Mouse (Mus musculus) fibroblast of lung, adult 2 months (primary cell): ENCODE measurements around the gene Naaladl1.

Experiments
- DNase-seq: peaks from one replicate; pipeline ENCODE4 v3.0.0-alpha.2; 2011; ENCODE audit warnings: low read depth

The Naaladl1 gene

DNA sequence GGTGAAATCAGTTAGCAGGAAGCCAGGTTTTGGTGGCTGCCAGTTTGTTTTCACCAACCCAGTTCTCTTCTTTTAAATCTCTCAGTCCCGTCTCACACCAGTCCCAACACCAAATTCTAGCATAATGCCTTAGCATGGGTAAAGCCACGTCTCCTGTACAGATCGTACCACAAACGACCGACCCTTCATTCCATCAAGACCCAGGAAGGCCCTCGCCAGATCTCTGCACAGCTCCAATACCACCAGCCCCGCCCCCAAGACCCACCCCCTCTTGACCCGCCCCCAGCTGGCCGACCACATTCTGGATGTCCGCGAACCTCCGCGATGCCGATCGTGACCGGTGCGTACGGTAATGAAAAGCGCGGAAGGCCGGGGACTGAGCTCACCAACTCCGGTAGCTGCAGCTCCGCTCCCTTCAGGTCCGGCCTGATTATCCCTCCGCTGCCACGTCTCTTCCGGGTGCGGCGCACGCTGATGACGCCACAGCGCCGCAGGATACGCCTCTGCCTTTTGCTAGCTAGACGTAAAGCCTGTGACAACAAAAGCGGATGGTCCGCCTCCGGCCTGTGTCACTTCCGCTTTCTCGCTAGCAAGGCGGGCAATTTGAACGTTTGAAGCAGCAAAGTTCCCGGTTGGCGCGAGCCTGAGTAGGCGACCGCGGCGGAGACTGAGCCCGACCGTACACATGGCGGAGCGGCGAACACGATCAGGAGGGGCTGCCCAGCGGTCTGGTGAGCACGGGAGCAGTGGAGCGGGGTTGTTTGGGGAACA lies 20.9 kb upstream of the Naaladl1 start, which contains the start of the genes Zfpl1 and Cdca5:
TSS of gene Zfpl1 (minus strand) at position 479 of the 771 bp plus-strand sequence.
TSS of gene Cdca5 (plus strand) at position 506 of the 771 bp plus-strand sequence.
- peak; percentile 92 for DNase-seq

DNA sequence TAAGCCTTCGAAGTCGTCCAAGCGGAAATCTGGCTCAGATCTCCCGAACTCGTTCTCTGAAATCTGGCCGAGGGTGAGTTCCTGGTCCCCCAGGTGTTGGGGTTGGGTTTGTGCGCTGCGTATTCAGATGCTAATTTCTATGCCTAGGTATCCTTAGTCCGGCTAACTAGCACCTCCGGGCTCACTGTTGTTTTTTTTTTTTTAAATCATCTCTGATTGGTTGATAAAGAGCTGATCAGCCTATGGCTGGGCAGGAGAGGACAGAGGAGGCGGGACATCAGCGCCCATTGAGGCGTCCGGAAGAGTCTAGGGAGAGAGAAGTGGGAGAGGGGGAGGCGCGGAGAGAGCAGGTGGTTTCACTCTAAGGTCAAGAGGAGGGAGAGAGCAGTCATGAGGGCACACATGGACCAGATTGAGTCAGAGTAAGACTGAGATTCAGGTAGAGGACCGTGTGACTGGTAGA lies 20.1 kb upstream of the Naaladl1 start:
- DNase-seq: no peak

DNA sequence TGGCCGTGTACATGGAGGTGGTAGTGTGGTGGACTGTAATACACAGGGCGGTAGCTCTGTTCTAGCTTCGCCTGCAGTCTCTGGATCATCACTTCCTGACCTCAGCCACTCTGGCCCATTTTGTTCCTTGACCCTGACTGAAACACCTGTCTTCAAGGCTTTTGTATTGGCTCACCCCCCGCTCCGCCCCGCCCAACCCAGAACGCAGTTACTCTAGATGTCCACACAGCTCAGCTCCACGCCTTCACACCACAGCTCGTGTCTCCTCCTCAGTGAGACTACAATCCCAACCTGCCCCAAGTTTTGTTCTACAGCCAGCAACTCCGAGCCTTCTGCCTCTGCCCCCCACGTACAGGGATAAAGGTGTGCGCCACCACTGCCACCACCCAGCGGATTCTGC lies 16.7 kb upstream of the Naaladl1 start:
- DNase-seq: no peak

DNA sequence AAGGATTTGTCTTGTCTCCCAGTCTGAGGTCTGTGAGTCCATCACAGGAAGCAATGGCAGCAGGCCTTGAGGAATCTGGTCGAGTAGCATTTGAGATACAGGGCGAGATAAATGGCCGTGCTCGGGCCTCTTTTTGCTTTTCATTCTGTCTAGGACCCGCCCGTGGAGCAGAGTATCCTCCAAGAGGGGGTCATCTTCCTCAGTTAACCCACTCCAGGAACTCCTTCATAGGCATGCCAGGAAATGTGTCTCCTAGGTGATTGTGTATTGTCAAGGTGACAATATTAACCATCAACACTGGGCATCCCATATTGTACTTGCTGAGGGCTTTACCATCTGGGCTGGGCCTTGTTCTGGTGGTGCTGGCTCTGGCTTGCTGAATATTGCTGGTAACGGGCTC lies 11.5 kb upstream of the Naaladl1 start, which contains the start of gene AC131692.1:
TSS of gene AC131692.1 (plus strand) at position 301 of the 400 bp plus-strand sequence.
- DNase-seq: no peak

DNA sequence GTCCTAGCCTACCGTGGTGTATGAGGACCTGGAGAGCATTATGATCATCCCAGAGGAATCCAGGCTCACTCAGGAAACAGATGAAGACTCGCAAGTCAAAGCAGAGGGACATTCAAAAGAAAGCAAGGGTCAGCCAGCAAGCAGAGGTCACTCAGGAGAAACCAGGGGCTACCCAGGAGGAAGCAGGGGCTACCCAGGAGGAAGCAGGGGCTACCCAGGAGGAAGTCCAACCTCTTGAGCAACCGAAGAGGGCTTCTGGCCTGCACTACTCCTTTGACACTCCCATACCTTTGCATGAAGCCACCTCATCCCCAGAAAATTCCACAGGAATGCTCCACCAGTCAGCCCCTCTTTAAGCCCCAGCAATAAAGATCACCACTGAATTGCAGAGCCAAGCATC lies 7.7 kb upstream of the Naaladl1 start:
- no peak for DNase-seq

DNA sequence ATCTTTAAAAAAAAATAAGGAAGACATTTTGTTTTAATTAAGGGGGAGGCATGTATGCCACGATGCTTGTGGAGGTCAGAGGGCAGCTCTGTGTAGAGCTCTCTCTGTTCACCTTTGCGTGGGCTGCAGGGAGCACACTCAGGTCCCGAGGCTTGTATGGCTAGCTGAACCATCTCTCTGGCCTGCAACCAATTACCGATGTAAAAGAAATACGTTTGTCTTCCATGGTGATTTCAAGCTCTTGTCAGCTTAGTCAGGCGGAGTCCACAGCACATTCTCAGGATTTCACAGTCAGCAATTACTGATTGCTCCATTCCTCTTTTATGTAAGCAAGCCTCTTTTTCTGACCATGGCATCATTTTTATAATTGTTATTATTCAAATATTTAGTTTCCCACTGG lies 4.4 kb upstream of the Naaladl1 start:
- DNase-seq: no peak

DNA sequence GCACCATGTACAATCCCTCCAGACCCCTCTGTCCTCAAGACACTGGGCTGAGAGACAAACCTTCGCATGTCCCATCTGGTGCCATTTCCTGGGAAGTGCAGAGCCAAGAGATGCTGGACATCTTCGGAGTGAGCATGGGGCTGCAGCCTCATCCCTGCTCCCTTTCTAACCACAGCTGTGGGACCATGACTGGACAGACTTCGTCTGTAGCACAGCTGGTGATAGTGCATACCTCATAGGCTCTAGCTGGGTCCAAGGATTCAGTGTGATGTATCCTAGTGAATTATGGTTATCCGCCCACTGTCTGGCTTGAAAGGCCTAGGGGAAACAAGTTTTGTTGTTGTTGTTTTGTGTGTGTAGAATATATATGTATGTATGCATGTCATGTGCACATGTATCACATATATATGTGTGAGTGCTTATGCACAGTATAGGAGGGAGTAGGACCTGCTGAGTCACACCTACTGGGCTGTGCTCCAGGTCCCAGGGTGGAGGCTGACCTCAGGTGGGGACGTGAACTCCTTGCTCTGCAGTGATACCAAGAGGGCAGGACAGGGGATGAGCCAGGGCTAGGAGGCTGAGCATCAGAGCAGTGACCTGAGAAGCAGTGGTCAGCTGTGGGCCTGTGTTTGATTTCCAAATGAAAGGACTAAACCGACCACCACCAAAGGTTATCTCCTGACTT lies 3.3 kb upstream of the Naaladl1 start:
- DNase-seq: no peak

DNA sequence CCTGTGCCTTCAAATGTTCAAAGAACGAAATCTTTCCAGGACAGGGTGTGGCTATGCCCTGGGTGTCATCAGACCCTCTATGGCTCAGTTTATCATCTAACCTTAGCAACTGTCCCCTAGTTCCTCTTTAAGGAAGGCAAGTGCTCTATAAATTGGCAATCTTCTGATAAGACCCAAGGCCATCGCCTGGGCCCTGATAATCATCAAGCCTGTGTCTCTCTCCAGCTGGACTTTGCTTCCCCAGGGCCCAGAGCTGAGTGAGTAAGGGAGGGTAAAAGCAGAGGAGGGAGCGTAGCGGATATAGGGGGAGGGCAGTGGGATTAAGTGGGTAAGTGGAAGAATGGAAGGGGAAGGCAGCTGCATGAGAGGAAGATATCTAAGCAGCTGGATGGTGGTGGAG lies 1.1 kb upstream of the Naaladl1 start:
- DNase-seq: no peak

DNA sequence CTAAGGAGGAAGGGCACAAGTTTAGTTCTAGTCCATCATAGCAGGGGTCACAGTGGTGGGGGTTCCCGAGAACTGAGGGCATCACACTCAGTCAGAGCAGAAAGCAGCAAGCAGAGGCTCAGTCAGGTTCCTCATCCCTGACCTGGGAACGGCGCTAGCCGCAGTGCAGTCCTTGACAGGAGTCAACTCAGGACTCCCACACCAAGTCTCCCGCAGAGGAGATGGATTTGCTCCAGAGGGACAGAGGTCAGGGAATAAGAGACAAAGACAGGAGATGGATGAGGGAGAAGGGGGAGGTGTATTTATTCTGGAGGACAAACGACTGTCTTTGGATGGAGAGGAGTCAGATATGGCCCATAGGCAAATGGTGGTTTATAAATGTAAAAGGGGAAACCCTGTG lies 7.5 kb downstream of the Naaladl1 start:
- no peak for DNase-seq

DNA sequence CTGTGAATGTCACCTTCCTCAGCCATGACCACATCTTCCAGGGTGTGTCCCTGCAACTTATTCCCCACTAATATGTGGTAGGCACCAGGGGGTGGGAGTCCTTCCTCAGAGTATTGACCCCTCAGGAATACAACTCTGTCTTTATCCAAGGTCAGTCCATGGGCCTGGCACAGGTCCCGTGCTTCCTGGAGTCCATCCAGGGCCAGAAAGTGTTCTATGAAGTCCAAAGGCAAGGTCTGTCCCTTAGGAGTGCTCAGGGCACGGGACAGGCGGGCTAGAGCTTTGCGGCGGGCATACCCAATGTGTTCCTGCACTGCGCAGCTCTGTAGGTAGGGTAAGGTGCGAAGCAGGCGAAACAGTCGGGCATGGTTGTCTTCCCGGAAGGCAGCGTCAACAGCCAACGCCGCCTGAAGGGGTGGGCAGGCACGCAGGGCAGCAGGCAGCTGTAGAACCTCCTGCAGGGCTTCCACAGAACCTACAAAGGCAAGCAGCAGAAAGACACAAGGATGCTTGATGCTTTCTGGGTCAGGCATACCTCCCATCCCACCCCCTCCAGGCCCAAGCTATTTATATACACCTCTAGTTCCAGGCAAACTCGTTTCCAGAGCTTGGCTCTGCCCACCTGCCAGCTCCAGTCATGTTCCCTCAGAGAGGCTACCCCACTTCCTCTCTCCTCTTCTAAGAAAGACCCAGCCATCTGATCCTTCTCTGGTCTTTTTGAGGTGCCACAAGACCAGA lies 10.7 kb downstream of the Naaladl1 start:
- no peak for DNase-seq

DNA sequence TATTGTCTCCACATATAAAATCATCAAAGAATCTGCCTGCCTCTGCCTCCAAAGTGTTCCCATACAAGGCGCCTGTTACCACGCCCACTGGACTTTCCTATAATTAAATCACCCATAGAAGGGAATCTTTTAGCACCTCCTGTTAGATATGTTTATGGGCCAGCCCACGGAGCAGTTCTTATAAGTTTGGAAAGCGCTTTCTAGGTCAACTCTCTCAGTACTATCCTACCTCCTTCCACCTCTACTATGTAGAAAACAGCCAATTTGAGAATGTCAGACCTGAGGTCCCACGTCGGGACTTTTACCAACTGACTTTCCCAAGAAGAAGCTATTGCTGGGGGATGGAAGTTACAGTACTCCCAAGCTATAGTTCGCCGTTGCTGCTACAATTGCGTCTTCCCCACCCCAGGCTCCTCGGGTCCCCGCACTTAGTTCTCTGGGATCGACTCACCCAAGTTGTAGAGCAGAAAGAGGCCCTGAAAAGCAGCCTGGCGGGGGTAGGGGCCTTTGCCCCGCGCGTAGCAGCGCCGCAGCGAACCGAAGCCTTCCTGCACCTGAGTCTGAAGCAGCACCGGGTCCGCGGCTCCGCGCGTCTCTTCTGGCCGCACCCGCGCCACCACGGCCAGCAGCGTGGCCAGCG lies 11.9 kb downstream of the Naaladl1 start:
- no peak for DNase-seq

DNA sequence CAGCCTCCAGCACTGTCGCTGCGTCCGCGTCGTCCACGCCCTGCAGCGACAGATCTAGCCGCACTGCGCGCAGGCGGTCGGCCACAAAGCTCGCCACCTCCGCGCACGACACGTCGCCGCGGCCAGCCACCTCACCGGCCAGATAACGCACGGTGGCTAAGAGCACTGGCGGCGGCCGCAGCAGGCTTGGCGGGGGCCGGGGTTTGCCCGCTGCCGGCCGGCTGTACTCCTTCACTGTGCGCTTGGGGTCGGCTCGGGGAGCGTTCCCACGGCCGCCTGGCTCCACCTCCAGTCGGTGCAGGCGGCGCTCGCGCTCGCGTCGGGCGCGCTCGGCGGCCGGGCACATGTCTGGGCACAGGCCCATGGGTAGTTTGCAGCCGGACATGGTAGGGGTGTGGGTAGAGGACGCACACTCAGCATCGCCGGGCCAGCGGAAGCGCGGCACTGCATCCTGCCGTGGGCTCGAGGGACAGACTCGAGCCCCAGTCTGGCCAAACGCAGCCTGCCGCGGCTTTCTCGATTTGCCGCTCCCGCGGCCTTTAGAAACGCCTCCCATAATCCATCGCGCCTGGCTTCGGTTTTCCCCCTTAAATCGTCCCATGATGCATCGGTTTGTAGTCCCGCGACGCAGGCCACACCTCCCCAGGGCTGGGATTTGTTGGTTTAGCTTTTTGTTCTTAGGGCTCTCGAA lies 12.5 kb downstream of the Naaladl1 start, which contains the start of gene Sac3d1:
TSS of gene Sac3d1 (minus strand) at position 665 of the 691 bp plus-strand sequence.
- peak; percentile 91 for DNase-seq

DNA sequence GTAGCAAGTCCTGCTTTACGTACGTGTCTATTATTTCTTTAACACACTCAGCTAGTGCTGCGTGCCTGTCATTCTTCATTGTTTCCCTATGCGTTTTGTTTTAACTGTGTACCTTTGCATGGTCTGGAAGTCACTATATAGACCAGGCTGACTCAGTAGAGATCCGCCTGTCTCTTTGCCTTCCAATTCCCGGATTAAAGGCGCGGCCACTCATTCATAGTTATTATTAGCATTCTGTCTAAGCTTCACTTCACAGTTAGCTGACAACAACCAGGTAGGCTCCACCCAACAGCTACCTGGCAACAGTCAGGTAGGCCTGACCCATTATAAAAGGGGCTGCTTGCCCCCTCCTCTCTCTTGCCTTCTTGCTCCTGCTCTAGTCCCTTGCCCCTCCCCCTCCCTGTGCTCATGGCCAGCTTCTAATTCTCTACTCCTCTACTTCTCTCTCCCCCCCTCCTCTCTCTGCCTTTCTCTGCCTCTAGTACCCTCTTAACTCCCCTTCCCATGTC lies 13.1 kb downstream of the Naaladl1 start:
- no peak for DNase-seq

DNA sequence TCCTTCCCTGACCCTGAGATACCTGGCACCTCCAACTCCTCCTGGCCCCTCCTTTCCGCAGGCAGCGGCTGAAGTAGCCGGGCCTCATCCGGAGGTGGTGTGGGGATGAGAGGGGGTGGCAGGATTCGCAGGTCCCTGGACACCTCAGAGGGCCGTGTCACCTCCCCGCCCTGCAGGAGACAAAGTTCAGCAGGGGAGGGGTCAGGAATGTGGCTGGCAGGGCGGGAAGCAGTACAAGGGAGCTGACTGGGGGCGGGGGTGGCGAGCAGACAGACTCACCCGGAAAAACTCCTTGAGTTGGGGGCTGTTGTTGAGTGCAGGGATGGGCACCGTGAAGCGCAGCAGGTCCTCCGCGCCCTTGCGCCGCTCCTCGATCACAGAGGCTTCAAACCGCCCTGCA lies 16.2 kb downstream of the Naaladl1 start:
- no peak for DNase-seq

DNA sequence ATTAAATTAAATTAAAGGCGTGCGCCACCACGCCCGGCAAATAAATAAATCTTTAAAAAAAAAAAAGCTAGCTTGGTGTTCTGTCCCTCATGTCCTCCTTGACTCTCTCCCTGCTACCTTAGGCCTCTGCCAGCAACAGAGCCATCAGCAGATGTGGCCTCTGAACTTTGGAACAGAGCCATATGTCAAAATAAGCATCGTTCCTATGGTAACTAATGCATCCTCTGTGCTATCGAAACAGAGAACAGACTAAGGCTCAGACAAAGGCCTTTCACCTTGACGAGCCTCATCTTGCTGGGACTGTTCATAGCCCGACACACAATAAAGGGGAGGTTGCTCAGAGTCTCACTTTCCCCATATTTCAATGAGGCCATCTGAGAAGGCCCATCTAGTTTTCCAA lies 17.7 kb downstream of the Naaladl1 start:
- DNase-seq: no peak

DNA sequence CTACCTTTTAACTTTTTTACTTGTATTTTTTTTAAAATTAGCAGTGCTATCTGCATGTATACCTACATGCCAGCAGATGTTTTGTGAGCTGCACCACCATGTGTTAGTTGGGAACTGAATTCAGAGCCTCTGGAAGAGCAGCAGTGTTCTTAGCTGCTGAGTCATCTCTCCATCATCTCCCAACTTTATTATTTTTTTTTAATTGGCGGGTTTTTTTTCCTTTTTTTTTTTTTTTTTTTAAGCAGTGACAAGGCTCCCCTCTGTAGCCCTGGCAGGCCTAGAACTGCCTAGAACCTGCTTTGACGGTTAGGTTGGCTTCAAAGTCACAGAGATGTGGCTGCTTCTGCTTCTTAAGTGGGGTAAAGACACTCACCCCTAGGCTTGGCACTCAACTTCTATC lies 19.3 kb downstream of the Naaladl1 start:
- no peak for DNase-seq

DNA sequence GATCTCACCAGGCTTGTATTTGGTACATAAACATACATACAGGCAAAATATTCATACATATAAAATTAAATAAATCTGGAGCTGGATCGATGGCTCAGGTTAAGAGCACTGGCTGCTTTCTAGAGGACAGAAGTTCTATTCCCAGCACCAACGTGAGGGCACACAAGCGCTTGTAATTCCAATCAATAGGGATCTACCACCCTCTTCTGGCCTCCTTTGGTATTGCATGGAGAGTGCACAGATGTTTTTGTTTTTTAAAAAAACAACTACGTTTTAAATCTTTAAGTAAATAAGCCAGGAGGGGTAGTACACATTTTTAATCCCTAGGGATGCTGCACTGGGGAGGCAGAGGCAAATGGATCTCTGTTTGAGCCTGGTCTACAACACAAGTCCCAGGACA lies 20.7 kb downstream of the Naaladl1 start:
- DNase-seq: no peak

DNA sequence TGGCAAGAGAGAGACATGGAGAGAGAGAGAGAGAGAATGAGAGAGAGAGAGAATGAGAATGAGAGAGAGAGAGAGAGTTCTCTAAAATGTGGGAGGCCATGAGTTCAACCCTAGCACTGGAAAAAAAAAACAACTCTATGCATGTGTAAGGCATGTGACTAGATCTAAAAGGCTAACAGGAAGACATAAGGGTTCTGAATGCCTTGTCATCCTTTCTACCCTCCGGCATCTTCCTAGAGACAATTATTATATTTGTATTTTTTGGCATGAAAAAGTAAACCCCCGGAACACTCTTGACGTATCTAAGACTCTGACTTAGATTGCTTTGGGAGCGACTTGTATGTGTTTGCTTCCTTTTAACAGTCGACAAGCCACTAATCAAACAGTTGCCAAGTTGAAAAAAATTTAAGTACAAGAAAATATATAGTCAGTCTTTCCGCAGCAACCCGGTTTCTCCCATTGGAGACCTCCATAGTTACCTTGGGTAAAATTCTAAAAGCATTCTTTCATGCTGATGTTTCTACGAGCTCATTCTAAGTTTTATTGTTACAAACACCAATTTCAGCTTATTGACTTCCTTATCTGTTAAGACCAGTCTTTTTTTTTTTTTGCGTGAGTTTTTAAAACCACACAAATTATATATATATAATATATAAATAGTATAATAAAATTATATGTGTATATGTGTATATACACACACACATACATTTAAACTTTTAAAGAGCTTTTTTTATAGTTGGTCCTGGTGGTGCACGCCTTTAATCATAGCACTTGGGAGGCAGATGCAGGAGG lies 21.4 kb downstream of the Naaladl1 start:
- no peak for DNase-seq

DNA sequence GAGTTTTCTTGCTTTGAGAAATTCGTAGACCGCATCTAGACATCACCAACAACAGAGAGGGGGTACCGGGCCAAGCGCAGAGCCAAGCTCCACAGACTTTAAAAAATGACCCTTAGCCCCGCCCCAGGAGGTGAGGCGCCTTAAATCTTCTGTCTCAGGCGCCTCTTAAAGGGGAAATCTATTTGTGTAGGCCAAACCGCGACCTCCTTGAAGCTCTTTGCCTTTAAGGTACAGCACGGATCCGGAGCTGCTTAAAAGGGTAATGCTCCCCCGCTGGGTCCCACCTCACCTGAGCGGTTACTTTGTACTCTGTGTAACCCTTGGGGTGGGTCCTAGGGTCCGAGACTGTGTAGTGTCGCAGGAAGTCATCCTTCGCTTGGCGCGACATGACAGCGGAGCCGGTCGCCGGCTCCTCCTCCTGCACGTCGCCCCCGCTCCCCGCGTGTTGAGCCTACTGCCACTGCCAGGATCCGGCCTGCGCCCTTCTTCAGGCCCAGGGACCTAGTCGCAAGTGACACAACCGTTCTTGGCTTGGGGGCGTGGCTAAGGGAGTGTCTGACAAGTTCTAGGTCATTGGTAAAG lies 22.3 kb downstream of the Naaladl1 start, which contains the start of gene Snx15:
TSS of gene Snx15 (minus strand) at position 545 of the 582 bp plus-strand sequence.
- peak; percentile 81 for DNase-seq
